Mouse (Mus musculus) adrenal gland, adult 18-20 months (tissue): ENCODE measurements around the gene Tsen54. TPM values are rescaled to one million over a fixed set of nuclear protein-coding genes. Genes with fewer than 3 reads are reported as not detected.

ENCODE experiments used
- DNase-seq, 2 experiments: peaks; one replicate each; pipeline ENCODE4 v3.0.0; 2021 to 2022; ENCODE audit warnings: low spot score in 2 of 2
- total RNA-seq, 2 experiments: library from RNA; stranded (reverse); gene quantifications; 1 replicate in 1 of 2; 2 replicates in 1 of 2; pipeline ENCODE4 v1.2.3; 2021

Tsen54 gene
- total RNA-seq, 2 experiments from 2014 or later, result 15.5 to 20.3 TPM

GRCm38 (mm10) chr11:115800981-115801380 is 13.5 kb upstream of the Tsen54 start:
- no peak for DNase-seq

- no peak for DNase-seq
Observed at GRCm38 (mm10) chr11:115803072-115803709, 11.3 kb upstream of the Tsen54 start.

- no peak for DNase-seq
Observed at GRCm38 (mm10) chr11:115805005-115805404, 9.5 kb upstream of the Tsen54 start.

- DNase-seq, result no peak
Observed at GRCm38 (mm10) chr11:115806154-115806553, 8.4 kb upstream of the Tsen54 start.

- DNase-seq, result no peak
Observed at GRCm38 (mm10) chr11:115807306-115807705, 7.2 kb upstream of the Tsen54 start.

GRCm38 (mm10) chr11:115807971-115808370 is 6.6 kb upstream of the Tsen54 start:
- no peak for DNase-seq

- DNase-seq, result peak in 1 of 2 experiments; percentile 63
Observed at GRCm38 (mm10) chr11:115808696-115809310, 5.7 kb upstream of the Tsen54 start.

GRCm38 (mm10) chr11:115809311-115809781 is 5.2 kb upstream of the Tsen54 start:
- DNase-seq, result no peak

- peak; percentile 69 to 74 for DNase-seq
Observed at GRCm38 (mm10) chr11:115810377-115810776, 4.1 kb upstream of the Tsen54 start.

GRCm38 (mm10) chr11:115811381-115812093 is 3.0 kb upstream of the Tsen54 start:
- no peak for DNase-seq

- peak in 1 of 2 experiments; percentile 50 for DNase-seq
Observed at GRCm38 (mm10) chr11:115812095-115812494, 2.4 kb upstream of the Tsen54 start.

GRCm38 (mm10) chr11:115812533-115813420 is 1.7 kb upstream of the Tsen54 start:
- peak in 1 of 2 experiments; percentile 52 for DNase-seq

- peak; percentile 95 for DNase-seq
Observed at GRCm38 (mm10) chr11:115813507-115814296, 822 bp upstream of the Tsen54 start, which contains the start of gene Caskin2. Gene Caskin2, minus strand, starts transcription at chr11:115813639.

- DNase-seq, result no peak
Observed at GRCm38 (mm10) chr11:115817331-115817730, 2.8 kb downstream of the Tsen54 start.

GRCm38 (mm10) chr11:115819915-115820623 is 5.5 kb downstream of the Tsen54 start:
- no peak for DNase-seq

GRCm38 (mm10) chr11:115821001-115821400 is 6.5 kb downstream of the Tsen54 start:
- DNase-seq, result no peak

- DNase-seq, result peak; percentile 85 to 87
Observed at GRCm38 (mm10) chr11:115823774-115824740, 9.5 kb downstream of the Tsen54 start, which contains the start of gene Llgl2. Gene Llgl2, plus strand, starts transcription at chr11:115824049.

GRCm38 (mm10) chr11:115824813-115825212 is 10.3 kb downstream of the Tsen54 start:
- no peak for DNase-seq
